Mouse (Mus musculus) gastrocnemius, adult 2 months (tissue): Measurements from ENCODE around the gene Bach2. TPM values are rescaled to one million over a fixed set of nuclear protein-coding genes. Genes with fewer than 3 reads are reported as not detected.

ENCODE experiments used
- DNase-seq: peaks from one replicate; pipeline ENCODE4 v3.0.0; 2022
- H3K27ac ChIP-seq: fragments of 200-600 bp; 2 replicates; pipeline ENCODE4 v1.8.1; 2022; ENCODE audit warnings: mild to moderate bottlenecking
- H3K4me3 ChIP-seq: fragments of 200-600 bp; 2 replicates; pipeline ENCODE4 v1.8.1; 2022; ENCODE audit warnings: mild to moderate bottlenecking, moderate library complexity
- CTCF ChIP-seq: fragments of 200-600 bp; IDR thresholded peaks from 2 replicates; pipeline ENCODE4 v1.8.1; 2022; ENCODE audit warnings: antibody characterized with exemption, mild to moderate bottlenecking, moderate library complexity
- intact Hi-C: fragments of 180-260 bp; cut with DNase I; formaldehyde crosslinking; loops from one replicate; pipeline ENCODE4 v1.15.1; 2025
- total RNA-seq, 2 experiments: library from RNA; stranded (reverse); gene quantifications; 2 replicates each; pipeline ENCODE4 v1.2.3; 2021

Gene Bach2
- total RNA-seq, 2 experiments from 2014 or later: 2.3 to 4.3 TPM

- peak; percentile 60 for DNase-seq
These were observed 147.7 kb downstream of the Bach2 start for GRCm38 (mm10) chr4:32386346-32386745.

GRCm38 (mm10) chr4:32386931-32387330, 148.3 kb downstream of the Bach2 start:
- intact Hi-C loops: loop anchor here (5.0 kb wide), 2 partner anchors 150 kb away; partner anchors contain the start of gene Bach2
- Histone ChIP-seq H3K27ac (peak overlapping the region; percentile 58), H3K4me3 (peak overlapping the region; percentile 2; the same call in 1 of the 2 replicates)
- DNase-seq: no peak
- TF ChIP-seq CTCF: no peak

More at GRCm38 (mm10) chr4:32386346-32386745, 147.7 kb downstream of the Bach2 start:
- no peak overlapping the region for H3K4me3 ChIP-seq
- peak overlapping the region; percentile 58 for H3K27ac ChIP-seq
- no peak for TF ChIP-seq CTCF
- intact Hi-C loops: loop anchor here (5.0 kb wide), 2 partner anchors 149 to 151 kb away; partner anchors contain the start of gene Bach2

GRCm38 (mm10) chr4:32387479-32388240, 149.1 kb downstream of the Bach2 start:
- intact Hi-C loops: loop anchor here (5.0 kb wide), 2 partner anchors 150 kb away; partner anchors contain the start of gene Bach2
- no peak for TF ChIP-seq CTCF
- Histone ChIP-seq H3K27ac (peak overlapping the region; percentile 53), H3K4me3 (peak overlapping the region; percentile 19; the same call in 1 of the 2 replicates)
- peak; percentile 44 for DNase-seq

- intact Hi-C loops: loop anchor here (5.0 kb wide), 2 partner anchors 149 to 151 kb away; partner anchors contain the start of gene Bach2
- TF ChIP-seq CTCF: no peak
- Histone ChIP-seq H3K4me3 (no peak overlapping the region), H3K27ac (0 out of 2 replicates have a peak overlapping the region, but pooled peaks have one; percentile 0)
- DNase-seq: no peak
These were observed 150.0 kb downstream of the Bach2 start for GRCm38 (mm10) chr4:32388564-32388963.

GRCm38 (mm10) chr4:32389107-32389800, 150.7 kb downstream of the Bach2 start:
- no peak overlapping the region for H3K4me3 ChIP-seq
- intact Hi-C loops: loop anchor here (5.0 kb wide), 2 partner anchors 148 to 152 kb away; partner anchors contain the start of gene Bach2
- DNase-seq: no peak
- H3K27ac ChIP-seq: no peak overlapping the region
- TF ChIP-seq CTCF: no peak

- intact Hi-C loops: no loop called here
- H3K4me3 ChIP-seq: no peak overlapping the region
- no peak for TF ChIP-seq CTCF
- peak; percentile 29 for DNase-seq
- H3K27ac ChIP-seq: no peak overlapping the region
These were observed 152.7 kb downstream of the Bach2 start for GRCm38 (mm10) chr4:32391260-32391659.

- intact Hi-C loops: no loop called here
- TF ChIP-seq CTCF: no peak
These were observed 154.6 kb downstream of the Bach2 start for GRCm38 (mm10) chr4:32393226-32393625.

GRCm38 (mm10) chr4:32393951-32394350, 155.3 kb downstream of the Bach2 start:
- no peak overlapping the region for H3K27ac ChIP-seq
- H3K4me3 ChIP-seq: no peak overlapping the region
- DNase-seq: no peak
- intact Hi-C loops: no loop called here
- no peak for TF ChIP-seq CTCF

More at GRCm38 (mm10) chr4:32393226-32393625, 154.6 kb downstream of the Bach2 start:
- Histone ChIP-seq H3K4me3 (no peak overlapping the region), H3K27ac (no peak overlapping the region)
- DNase-seq: no peak

- no peak overlapping the region for H3K4me3 ChIP-seq
- intact Hi-C loops: no loop called here
- no peak for DNase-seq
- H3K27ac ChIP-seq: no peak overlapping the region
- TF ChIP-seq CTCF: no peak
These were observed 156.2 kb downstream of the Bach2 start for GRCm38 (mm10) chr4:32394850-32395249.

- intact Hi-C loops: no loop called here
- no peak for TF ChIP-seq CTCF
- H3K4me3 ChIP-seq: no peak overlapping the region
- no peak overlapping the region for H3K27ac ChIP-seq
- DNase-seq: no peak
These were observed 162.9 kb downstream of the Bach2 start for GRCm38 (mm10) chr4:32401459-32401858.

- intact Hi-C loops: no loop called here
- no peak for TF ChIP-seq CTCF
- no peak for DNase-seq
These were observed 164.9 kb downstream of the Bach2 start for GRCm38 (mm10) chr4:32403506-32403905.

GRCm38 (mm10) chr4:32405149-32405882, 166.7 kb downstream of the Bach2 start:
- no peak overlapping the region for H3K27ac ChIP-seq
- intact Hi-C loops: no loop called here
- TF ChIP-seq CTCF: no peak
- H3K4me3 ChIP-seq: no peak overlapping the region
- no peak for DNase-seq

More at GRCm38 (mm10) chr4:32403506-32403905, 164.9 kb downstream of the Bach2 start:
- Histone ChIP-seq H3K4me3 (no peak overlapping the region), H3K27ac (no peak overlapping the region)
